Mouse (Mus musculus) midbrain, embryonic 13.5 days (tissue): Measurements from ENCODE around the gene Tmbim4. TPM values are rescaled to one million over a fixed set of nuclear protein-coding genes. Genes with fewer than 3 reads are reported as not detected.

Experiments
- ATAC-seq: fragments of 200-750 bp; cut with Nextera tagmentation; 2 replicates; pipeline ENCODE4 v1.8.0; 2017; ENCODE audit warnings: mild to moderate bottlenecking, moderate TSS enrichment, moderate library complexity
- H3K27ac ChIP-seq: fragments of 300-500 bp; sonication (generic); 2 replicates; pipeline ENCODE4 v1.5.1; 2015; ENCODE audit warnings: inconsistent platforms, mild to moderate bottlenecking, moderate library complexity
- H3K27me3 ChIP-seq: fragments of 300-500 bp; sonication (generic); 2 replicates; pipeline ENCODE4 v1.6.1; 2015; ENCODE audit warnings: mild to moderate bottlenecking, inconsistent platforms
- H3K36me3 ChIP-seq: fragments of 300-500 bp; sonication (generic); 2 replicates; pipeline ENCODE4 v1.6.1; 2015; ENCODE audit warnings: mild to moderate bottlenecking, inconsistent platforms
- H3K4me1 ChIP-seq: fragments of 300-500 bp; sonication (generic); replicated peaks from 2 replicates; pipeline ENCODE4 v1.6.1; 2015; ENCODE audit warnings: inconsistent platforms
- H3K4me2 ChIP-seq: fragments of 300-500 bp; sonication (generic); replicated peaks from 2 replicates; pipeline ENCODE4 v1.6.1; 2015; ENCODE audit warnings: moderate library complexity, mild to moderate bottlenecking, inconsistent platforms
- H3K4me3 ChIP-seq: fragments of 300-500 bp; sonication (generic); replicated peaks from 2 replicates; pipeline ENCODE4 v1.5.1; 2015; ENCODE audit warnings: mild to moderate bottlenecking, inconsistent platforms
- H3K9ac ChIP-seq: fragments of 300-500 bp; sonication (generic); replicated peaks from 2 replicates; pipeline ENCODE4 v1.6.1; 2015; ENCODE audit warnings: mild to moderate bottlenecking, inconsistent platforms
- H3K9me3 ChIP-seq: fragments of 300-500 bp; sonication (generic); 2 replicates; pipeline ENCODE4 v1.6.1; 2016; ENCODE audit warnings: mild to moderate bottlenecking, inconsistent platforms
- WGBS: fragments of 180-500 bp; shearing (Covaris S2); methylation state at CpG from one replicate; pipeline ENCODE4 v1.1.7; 2015; 5-methylcytosine and 5-hydroxymethylcytosine counted together
- polyA plus RNA-seq: library from polyadenylated mRNA; unstranded; fragments of >200 nt; fragmentation: Nextera tagmentation; extraction: Ambion mirVana; gene quantifications from 2 replicates; pipeline ENCODE4 v1.2.1, GENCODE M21; 2015

Tmbim4 gene
- polyA plus RNA-seq = 95.0 and 98.6 TPM in 2 replicates

DNA sequence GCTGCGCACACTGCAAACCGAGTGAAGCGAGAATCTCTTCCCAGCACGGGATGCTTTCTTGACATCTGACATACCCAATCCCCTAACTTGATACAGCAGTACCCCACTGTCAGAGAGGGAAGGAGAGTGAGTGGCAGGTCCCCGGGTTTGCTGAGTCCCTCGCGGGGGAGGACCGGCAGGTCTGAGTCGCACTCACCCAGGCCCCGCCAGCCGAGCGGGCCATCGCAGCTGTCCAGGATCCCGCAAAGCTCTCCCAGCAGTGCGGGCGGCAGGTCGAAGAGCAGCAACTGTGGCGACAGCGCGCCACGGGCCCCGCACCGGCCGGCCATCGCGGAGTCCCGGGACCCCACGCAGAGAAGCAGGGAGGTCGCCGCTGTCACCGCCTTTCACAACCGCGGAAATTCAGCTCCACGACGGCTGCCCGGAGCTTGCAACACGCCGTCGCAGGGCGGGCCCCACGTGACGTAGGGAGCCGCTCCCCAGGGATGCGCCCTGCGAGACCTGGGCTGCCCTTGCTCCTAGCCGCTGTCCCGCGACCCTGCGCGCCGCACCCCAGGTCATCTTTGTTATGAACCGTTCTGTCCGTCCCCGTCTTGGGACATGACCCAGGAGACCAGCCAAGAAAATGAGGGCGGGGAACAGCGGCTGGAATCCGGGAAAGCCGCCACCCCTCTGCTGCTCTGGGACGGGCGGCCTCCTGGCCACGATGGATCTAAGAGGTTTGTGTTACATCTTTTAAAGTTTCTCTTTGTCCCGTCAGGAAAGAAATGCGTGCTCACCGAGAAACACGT lies at the start of gene Tmbim4:
Gene Tmbim4 (plus strand): TSS at position 460 of the 791 bp plus-strand sequence.
- no peak within 1 kb of the TSS for H3K27ac ChIP-seq
- peak; percentile 77 for ATAC-seq
- no peaks in the 10 kb centered on the region for H3K9me3 ChIP-seq
- WGBS = 1% methylated on average over 65 of the region's 65 CpGs
- H3K4me2 ChIP-seq = peak within 1 kb of the TSS; percentile 73
- H3K9ac ChIP-seq = peak within 1 kb of the TSS; percentile 54
- H3K4me3 ChIP-seq = peak within 1 kb of the TSS; percentile 47
- peaks cover 26% of the 10 kb centered on the region for H3K27me3 ChIP-seq
- H3K36me3 ChIP-seq = no peaks in the 10 kb centered on the region
- peaks cover 11% of the 10 kb centered on the region for H3K4me1 ChIP-seq

DNA sequence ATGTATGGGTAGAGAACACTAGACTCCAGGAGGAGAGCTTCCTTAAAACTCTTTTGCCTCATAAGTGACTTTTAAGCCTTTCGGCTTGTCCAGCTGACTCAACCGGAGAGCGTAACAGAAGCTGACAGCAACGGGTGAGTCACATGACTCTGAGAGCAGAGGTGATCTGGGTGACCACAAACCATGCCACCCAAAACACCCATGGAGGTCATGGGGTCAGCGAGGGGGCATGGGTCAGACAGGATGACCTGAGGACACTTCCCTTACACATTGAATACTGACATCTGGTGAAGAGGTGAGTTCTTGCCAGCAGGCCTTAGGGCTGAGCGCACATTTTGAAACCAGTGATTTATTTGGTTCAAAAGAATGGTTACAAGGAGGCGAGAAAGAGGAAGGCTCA lies 49.7 kb upstream of the Tmbim4 start:
- 96% methylated on average over 7 of the region's 7 CpGs for WGBS

DNA sequence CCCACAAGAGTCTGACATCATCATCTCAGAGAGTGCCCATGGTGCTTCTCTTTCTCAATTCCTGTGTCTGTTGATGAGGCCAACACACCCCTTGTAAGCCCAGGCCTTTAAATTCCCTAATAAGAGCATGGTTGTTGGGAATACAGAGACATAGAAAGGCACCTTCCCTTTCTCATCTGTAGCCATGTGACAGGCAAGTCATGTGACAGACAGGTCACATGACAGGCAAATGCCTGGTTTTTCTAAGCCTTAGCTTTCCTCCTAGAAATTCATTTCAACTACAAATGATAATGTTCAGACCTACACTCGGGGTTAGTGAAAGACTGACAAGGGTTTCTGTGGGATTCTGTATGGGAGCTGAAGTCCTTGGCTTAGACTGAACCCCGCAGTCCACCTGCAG lies 47.5 kb upstream of the Tmbim4 start:
- Histone ChIP-seq H3K36me3 (no peaks in the 10 kb centered on the region), H3K4me3 (no peak overlapping the region), H3K4me2 (no peak overlapping the region), H3K27me3 (no peaks in the 10 kb centered on the region), H3K27ac (no peak overlapping the region), H3K9ac (no peak overlapping the region), H3K9me3 (peaks cover 12% of the 10 kb centered on the region; the same call in 1 of the 2 replicates), H3K4me1 (no peaks in the 10 kb centered on the region)
- 91% methylated on average over 2 of the region's 2 CpGs for WGBS
- ATAC-seq = no peak

More for the DNA sequence above, 49.7 kb upstream of the Tmbim4 start:
- Histone ChIP-seq H3K4me1 (no peaks in the 10 kb centered on the region), H3K27me3 (no peaks in the 10 kb centered on the region), H3K4me3 (no peak overlapping the region), H3K9me3 (peaks cover 12% of the 10 kb centered on the region; the same call in 1 of the 2 replicates), H3K4me2 (no peak overlapping the region), H3K9ac (no peak overlapping the region), H3K27ac (no peak overlapping the region), H3K36me3 (no peaks in the 10 kb centered on the region)
- no peak for ATAC-seq

DNA sequence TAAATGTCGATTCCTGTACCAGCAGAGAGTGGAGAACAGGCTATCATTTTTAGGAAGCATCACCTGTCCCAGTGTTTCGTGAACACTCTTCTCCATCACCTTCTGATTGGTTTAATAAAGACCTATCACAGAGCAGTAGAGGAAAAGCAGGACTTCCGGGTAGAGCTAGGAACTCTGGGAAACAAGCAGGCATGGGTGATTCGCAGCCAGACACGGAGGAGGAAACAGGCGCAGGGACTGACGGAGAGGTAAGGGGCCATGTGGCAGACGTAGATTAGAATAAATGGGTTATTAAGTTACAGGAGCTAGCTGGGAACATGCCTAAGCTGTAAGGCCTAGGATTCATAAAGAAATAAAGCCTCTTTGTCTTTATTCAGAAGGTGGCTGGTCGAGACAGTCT lies 40.9 kb upstream of the Tmbim4 start:
- no peaks in the 10 kb centered on the region for H3K4me1 ChIP-seq
- H3K9me3 ChIP-seq = no peaks in the 10 kb centered on the region
- H3K27ac ChIP-seq = no peak overlapping the region
- WGBS = 92% methylated on average over 9 of the region's 9 CpGs
- H3K4me2 ChIP-seq = no peak overlapping the region
- H3K36me3 ChIP-seq = no peaks in the 10 kb centered on the region
- H3K9ac ChIP-seq = no peak overlapping the region
- ATAC-seq = no peak
- no peak overlapping the region for H3K4me3 ChIP-seq
- no peaks in the 10 kb centered on the region for H3K27me3 ChIP-seq

DNA sequence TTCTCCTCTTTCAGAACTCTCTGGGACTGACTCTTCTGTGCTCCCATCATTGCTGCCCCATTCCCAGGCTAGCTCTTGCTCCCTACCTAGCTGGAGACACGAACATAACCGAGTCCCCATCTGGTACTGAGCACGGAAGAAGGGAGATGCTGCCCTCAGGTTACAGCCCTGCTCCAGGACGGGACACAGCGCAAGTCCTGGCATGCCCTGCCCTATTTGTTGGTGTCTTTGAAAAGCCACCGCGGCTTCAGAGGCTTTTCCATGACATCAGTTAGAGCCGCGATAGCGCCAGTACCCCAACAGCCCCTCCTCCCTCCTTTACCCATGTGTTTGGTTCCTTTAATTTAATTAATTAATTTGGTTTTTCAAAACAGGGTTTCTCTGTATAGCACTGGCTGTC lies 38.5 kb upstream of the Tmbim4 start:
- no peak overlapping the region for H3K4me3 ChIP-seq
- no peak for ATAC-seq
- 90% methylated on average over 10 of the region's 10 CpGs for WGBS
- no peak overlapping the region for H3K27ac ChIP-seq
- H3K9ac ChIP-seq = no peak overlapping the region
- H3K4me1 ChIP-seq = no peaks in the 10 kb centered on the region
- H3K36me3 ChIP-seq = no peaks in the 10 kb centered on the region
- H3K4me2 ChIP-seq = no peak overlapping the region
- no peaks in the 10 kb centered on the region for H3K9me3 ChIP-seq
- no peaks in the 10 kb centered on the region for H3K27me3 ChIP-seq

DNA sequence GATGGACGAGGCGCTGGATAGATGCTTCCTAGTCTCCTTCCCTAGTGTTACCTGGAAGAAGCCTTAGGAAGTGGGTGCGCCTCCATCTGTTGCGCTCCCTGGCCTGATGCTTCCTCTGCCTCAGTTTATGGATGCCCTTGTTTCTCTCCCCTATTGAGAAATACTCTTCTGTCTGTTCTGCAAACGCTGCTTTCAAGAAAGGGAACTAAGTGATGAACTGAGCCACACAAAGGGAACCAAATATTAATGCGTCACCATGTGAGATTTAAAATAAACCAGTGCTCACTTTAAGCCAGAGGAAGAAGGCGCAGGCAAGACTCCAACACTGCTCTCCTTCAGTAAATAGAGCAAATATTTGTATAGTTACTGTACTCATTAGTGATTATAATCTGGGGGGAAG lies 37.9 kb upstream of the Tmbim4 start:
- Histone ChIP-seq H3K4me2 (no peak overlapping the region), H3K27ac (no peak overlapping the region), H3K4me3 (no peak overlapping the region), H3K4me1 (no peaks in the 10 kb centered on the region), H3K9me3 (no peaks in the 10 kb centered on the region), H3K27me3 (no peaks in the 10 kb centered on the region), H3K9ac (no peak overlapping the region), H3K36me3 (no peaks in the 10 kb centered on the region)
- ATAC-seq = no peak
- WGBS = 94% methylated on average over 7 of the region's 7 CpGs

DNA sequence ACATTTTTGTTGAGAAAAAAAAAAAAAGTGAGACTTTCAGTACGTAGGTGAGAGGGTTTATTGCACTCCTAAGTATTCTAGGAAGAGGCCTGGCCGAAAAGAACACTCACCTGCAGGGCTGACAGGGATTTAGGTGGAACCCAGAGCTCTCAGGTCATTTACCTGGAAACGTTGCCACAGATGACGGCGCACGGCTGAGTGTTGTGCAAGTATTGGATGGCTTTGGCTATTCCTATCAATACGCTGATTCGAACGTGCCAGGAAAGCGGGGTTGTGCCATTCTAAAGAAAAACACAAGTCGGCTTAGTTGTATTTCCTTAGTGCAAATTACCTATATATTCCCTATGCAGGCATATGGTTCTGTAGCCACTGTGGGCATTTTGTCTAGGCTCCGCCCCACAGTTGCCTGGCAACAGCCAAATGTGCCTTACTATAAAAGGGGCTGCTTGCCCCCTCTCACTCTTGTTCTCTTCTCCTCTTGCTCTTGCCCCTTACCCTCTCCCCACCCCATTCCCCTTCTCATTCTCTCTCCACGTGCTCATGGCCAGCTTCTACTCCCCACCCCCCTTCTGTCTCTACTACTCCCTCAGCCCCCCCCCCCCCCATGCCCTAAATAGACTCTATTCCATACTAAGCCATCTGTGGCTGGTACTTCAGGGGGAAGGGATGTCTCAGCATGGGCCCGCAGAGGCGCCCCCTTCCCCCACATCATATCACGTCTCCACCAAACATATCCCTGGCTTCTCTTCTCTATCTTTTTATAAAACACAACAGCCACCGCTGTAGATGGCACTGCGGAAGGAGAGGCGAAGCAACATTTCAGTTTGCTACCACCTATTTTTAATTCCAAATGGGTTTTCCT lies 36.2 kb upstream of the Tmbim4 start:
- H3K27ac ChIP-seq = no peak overlapping the region
- no peak overlapping the region for H3K4me3 ChIP-seq
- H3K9ac ChIP-seq = no peak overlapping the region
- no peak for ATAC-seq
- H3K36me3 ChIP-seq = no peaks in the 10 kb centered on the region
- no peak overlapping the region for H3K4me2 ChIP-seq
- no peaks in the 10 kb centered on the region for H3K9me3 ChIP-seq
- WGBS = 86% methylated on average over 19 of the region's 19 CpGs
- H3K27me3 ChIP-seq = no peaks in the 10 kb centered on the region
- no peaks in the 10 kb centered on the region for H3K4me1 ChIP-seq

DNA sequence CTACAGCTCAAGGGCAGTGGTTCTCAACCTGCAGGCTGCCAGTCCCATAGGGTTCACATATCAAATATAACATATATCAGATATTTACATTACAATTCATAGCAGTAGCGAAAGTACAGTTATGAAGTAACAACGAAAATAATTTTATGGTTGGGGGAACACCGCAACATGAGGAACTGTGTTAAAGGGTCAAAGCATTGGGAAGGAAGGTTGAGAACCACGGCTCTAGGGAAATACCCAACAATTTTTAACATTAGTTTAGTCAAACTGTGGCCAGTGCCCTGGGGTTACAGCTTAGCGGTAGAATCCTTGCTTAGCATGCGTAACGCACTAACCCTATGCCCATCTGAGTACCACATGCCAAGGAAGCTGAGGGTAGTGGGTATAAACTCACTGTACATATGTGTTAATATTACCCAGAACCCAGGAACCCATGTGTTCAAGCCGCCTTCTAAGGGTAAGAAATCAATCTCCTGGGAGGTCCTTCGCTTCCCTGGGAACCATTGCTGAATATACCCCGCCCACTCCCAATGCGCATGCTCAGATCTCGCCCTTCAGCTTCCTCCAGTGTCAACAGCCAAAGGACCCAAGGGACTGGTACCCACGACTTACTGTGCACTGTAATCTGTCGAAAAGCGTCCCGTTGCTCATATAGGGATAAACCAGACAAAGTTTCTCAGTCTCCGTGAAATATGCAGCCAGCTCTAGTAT lies 35.4 kb upstream of the Tmbim4 start:
- H3K4me2 ChIP-seq = no peak overlapping the region
- no peaks in the 10 kb centered on the region for H3K9me3 ChIP-seq
- no peak for ATAC-seq
- H3K27me3 ChIP-seq = no peaks in the 10 kb centered on the region
- no peak overlapping the region for H3K9ac ChIP-seq
- WGBS = 91% methylated on average over 17 of the region's 17 CpGs
- H3K27ac ChIP-seq = no peak overlapping the region
- H3K4me3 ChIP-seq = no peak overlapping the region
- H3K36me3 ChIP-seq = no peaks in the 10 kb centered on the region
- no peaks in the 10 kb centered on the region for H3K4me1 ChIP-seq

DNA sequence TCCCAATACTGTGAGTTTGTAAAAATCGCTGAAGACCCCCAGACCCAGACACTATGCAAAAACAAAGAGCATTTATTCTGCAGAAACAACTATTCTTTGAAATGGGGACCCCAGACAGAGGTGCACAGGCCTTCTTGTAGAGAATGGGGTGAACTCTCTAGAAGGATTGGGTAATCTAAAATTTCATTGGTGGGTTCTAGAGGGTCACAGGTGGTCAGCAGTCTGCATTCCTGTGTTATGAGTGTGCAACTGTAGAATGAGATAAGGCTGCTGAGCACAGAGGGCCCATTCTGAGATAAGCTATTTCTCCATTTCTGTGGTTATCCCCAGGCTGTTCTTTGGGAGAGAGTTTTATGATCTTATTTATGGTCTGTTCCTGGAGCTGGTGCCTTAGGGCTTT lies 33.3 kb upstream of the Tmbim4 start:
- H3K27ac ChIP-seq = no peak overlapping the region
- no peak overlapping the region for H3K4me3 ChIP-seq
- no peaks in the 10 kb centered on the region for H3K9me3 ChIP-seq
- H3K4me1 ChIP-seq = peaks cover 6% of the 10 kb centered on the region; the same call in 1 of the 2 replicates
- H3K9ac ChIP-seq = no peak overlapping the region
- WGBS = 81% methylated on average over 1 of the region's 1 CpGs
- no peaks in the 10 kb centered on the region for H3K36me3 ChIP-seq
- no peak overlapping the region for H3K4me2 ChIP-seq
- no peaks in the 10 kb centered on the region for H3K27me3 ChIP-seq
- ATAC-seq = no peak

DNA sequence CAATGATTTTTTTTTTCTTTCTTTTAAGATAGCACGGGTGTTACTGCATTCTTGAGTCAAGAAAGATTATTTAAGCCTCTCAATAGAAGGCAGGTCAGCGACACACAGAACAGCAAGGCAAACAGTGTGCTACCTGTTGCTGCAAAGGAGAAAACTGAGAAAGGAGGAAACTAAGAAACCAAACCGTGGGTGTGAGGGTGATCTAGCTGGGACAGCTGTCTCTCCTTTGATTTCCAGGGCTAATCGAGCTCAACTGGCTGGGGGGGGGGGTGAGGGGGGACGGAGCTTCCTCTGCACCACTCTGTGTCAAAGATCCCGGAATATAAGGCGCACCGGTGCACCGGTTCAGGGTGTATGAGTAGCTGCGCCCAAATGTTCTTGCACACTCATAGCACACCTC lies 32.3 kb upstream of the Tmbim4 start:
- Histone ChIP-seq H3K4me1 (peaks cover 6% of the 10 kb centered on the region; the same call in 1 of the 2 replicates), H3K27ac (no peak overlapping the region), H3K9me3 (no peaks in the 10 kb centered on the region), H3K36me3 (no peaks in the 10 kb centered on the region), H3K4me3 (no peak overlapping the region), H3K4me2 (no peak overlapping the region), H3K27me3 (no peaks in the 10 kb centered on the region), H3K9ac (no peak overlapping the region)
- ATAC-seq = no peak
- 60% methylated on average over 10 of the region's 10 CpGs for WGBS

DNA sequence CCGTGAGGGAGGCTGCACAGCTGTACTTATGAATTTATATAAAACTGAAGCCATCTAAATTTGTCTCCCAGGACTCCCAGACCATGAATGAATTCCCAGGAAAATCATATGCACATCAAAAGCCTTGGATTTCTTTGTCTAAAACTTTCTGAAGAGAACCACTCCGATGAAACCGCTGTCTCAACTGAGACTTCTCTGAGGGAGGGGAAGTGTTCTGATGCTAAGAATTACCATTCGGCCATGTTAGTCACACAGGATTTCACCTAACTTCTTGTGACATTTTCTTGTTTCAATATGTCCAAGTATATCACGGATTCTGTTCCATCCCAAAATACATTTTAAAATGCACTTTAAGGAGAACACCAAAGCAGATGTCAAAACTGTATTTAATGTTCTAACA lies 31.5 kb upstream of the Tmbim4 start:
- Histone ChIP-seq H3K9me3 (no peaks in the 10 kb centered on the region), H3K36me3 (no peaks in the 10 kb centered on the region), H3K4me3 (no peak overlapping the region), H3K27ac (no peak overlapping the region), H3K27me3 (no peaks in the 10 kb centered on the region), H3K4me1 (peaks cover 6% of the 10 kb centered on the region; the same call in 1 of the 2 replicates), H3K9ac (no peak overlapping the region), H3K4me2 (no peak overlapping the region)
- 55% methylated on average over 5 of the region's 5 CpGs for WGBS
- ATAC-seq = no peak

DNA sequence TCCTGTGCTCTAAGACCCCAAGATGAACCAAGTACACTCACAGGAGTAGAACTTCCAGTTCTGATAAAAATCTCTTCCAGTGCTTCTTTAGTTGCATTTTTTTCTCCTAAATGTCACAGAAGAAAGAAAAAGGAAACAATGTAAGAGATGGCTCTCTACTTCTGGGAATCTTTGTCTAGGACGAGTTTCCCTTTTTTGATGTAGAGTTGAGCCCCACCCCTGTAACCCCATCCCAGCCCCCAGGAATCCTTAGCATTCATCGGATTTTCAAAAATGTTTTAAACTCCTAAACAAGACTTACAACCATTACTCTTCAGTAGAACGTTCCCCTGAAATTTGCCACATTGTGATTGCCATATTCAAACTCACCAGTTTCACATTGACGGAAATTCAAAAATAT lies 31.1 kb upstream of the Tmbim4 start:
- H3K36me3 ChIP-seq = no peaks in the 10 kb centered on the region
- WGBS = 75% methylated on average over 4 of the region's 4 CpGs
- H3K27me3 ChIP-seq = no peaks in the 10 kb centered on the region

More for the DNA sequence above, 31.1 kb upstream of the Tmbim4 start:
- Histone ChIP-seq H3K27ac (no peak overlapping the region), H3K9ac (no peak overlapping the region), H3K9me3 (no peaks in the 10 kb centered on the region), H3K4me1 (peaks cover 6% of the 10 kb centered on the region; the same call in 1 of the 2 replicates), H3K4me2 (no peak overlapping the region), H3K4me3 (no peak overlapping the region)
- no peak for ATAC-seq
